Mouse (Mus musculus): ENCODE data around the gene 4933407L21Rik. TPM values are rescaled to one million over a fixed set of nuclear protein-coding genes. Genes with fewer than 3 reads are reported as not detected.

The 4933407L21Rik gene
- polyA plus RNA-seq, 1 experiment from 2014 or later = 0.13 TPM

- Histone ChIP-seq H3K4me3 (ENCODE audit: low read depth, low read length) (no peak overlapping the region), H3K4me2 (replicated peaks; ENCODE audit: low read depth, low read length) (no peak overlapping the region), H3K36me3 (ENCODE audit: control insufficient read depth, insufficient read depth, low read length) (peaks cover 50% of the 10 kb centered on the region), H3K4me1 (ENCODE audit: control insufficient read depth, insufficient read depth, low read length) (peaks cover 26% of the 10 kb centered on the region), H3K9me3 (ENCODE audit: control insufficient read depth, low read depth, low read length) (no peaks in the 10 kb centered on the region), H3K27ac (ENCODE audit: low read length) (no peak overlapping the region), H3K27me3 (ENCODE audit: control insufficient read depth, insufficient read depth, low read length) (no peaks in the 10 kb centered on the region), H3K9ac (replicated peaks; ENCODE audit: low read depth, low read length) (no peak overlapping the region)
- ATAC-seq (ENCODE audit: insufficient number of reproducible peaks, insufficient read depth, low FRiP score, low read depth) = no peak
- WGBS = 89% methylated on average over 12 of the region's 12 CpGs
Observed at GRCm38 (mm10) chr1:85906892-85907291, 21.4 kb upstream of the 4933407L21Rik start.

- peaks cover 39% of the 10 kb centered on the region for H3K36me3 ChIP-seq (ENCODE audit: control insufficient read depth, insufficient read depth, low read length)
Observed at GRCm38 (mm10) chr1:85908754-85909590, 19.3 kb upstream of the 4933407L21Rik start.

GRCm38 (mm10) chr1:85913078-85913755 is 15.1 kb upstream of the 4933407L21Rik start:
- WGBS = 84% methylated on average over 7 of the region's 7 CpGs
- peaks cover 10% of the 10 kb centered on the region for H3K4me1 ChIP-seq (ENCODE audit: control insufficient read depth, insufficient read depth, low read length)
- peaks cover under 1% of the 10 kb centered on the region; the same call in 1 of the 2 replicates for H3K36me3 ChIP-seq (ENCODE audit: control insufficient read depth, insufficient read depth, low read length)
- H3K9me3 ChIP-seq (ENCODE audit: control insufficient read depth, low read depth, low read length) = no peaks in the 10 kb centered on the region
- H3K4me3 ChIP-seq (ENCODE audit: low read depth, low read length) = no peak overlapping the region
- no peak overlapping the region for H3K4me2 ChIP-seq (replicated peaks; ENCODE audit: low read depth, low read length)
- ATAC-seq (ENCODE audit: insufficient number of reproducible peaks, insufficient read depth, low FRiP score, low read depth) = no peak
- no peaks in the 10 kb centered on the region for H3K27me3 ChIP-seq (ENCODE audit: control insufficient read depth, insufficient read depth, low read length)
- H3K27ac ChIP-seq (ENCODE audit: low read length) = no peak overlapping the region
- no peak overlapping the region for H3K9ac ChIP-seq (replicated peaks; ENCODE audit: low read depth, low read length)

More at GRCm38 (mm10) chr1:85908754-85909590, 19.3 kb upstream of the 4933407L21Rik start:
- Histone ChIP-seq H3K4me1 (ENCODE audit: control insufficient read depth, insufficient read depth, low read length) (peaks cover 16% of the 10 kb centered on the region), H3K4me3 (ENCODE audit: low read depth, low read length) (no peak overlapping the region), H3K9me3 (ENCODE audit: control insufficient read depth, low read depth, low read length) (no peaks in the 10 kb centered on the region), H3K27me3 (ENCODE audit: control insufficient read depth, insufficient read depth, low read length) (no peaks in the 10 kb centered on the region), H3K9ac (replicated peaks; ENCODE audit: low read depth, low read length) (no peak overlapping the region), H3K27ac (ENCODE audit: low read length) (peak overlapping the region; percentile 55), H3K4me2 (replicated peaks; ENCODE audit: low read depth, low read length) (no peak overlapping the region)
- 22% methylated on average over 13 of the region's 13 CpGs for WGBS
- ATAC-seq (ENCODE audit: insufficient number of reproducible peaks, insufficient read depth, low FRiP score, low read depth) = peak; percentile 90

GRCm38 (mm10) chr1:85915890-85916289 is 12.4 kb upstream of the 4933407L21Rik start:
- Histone ChIP-seq H3K27ac (ENCODE audit: low read length) (no peak overlapping the region), H3K9me3 (ENCODE audit: control insufficient read depth, low read depth, low read length) (no peaks in the 10 kb centered on the region), H3K27me3 (ENCODE audit: control insufficient read depth, insufficient read depth, low read length) (no peaks in the 10 kb centered on the region), H3K4me1 (ENCODE audit: control insufficient read depth, insufficient read depth, low read length) (no peaks in the 10 kb centered on the region), H3K4me2 (replicated peaks; ENCODE audit: low read depth, low read length) (no peak overlapping the region), H3K9ac (replicated peaks; ENCODE audit: low read depth, low read length) (no peak overlapping the region), H3K4me3 (ENCODE audit: low read depth, low read length) (no peak overlapping the region), H3K36me3 (ENCODE audit: control insufficient read depth, insufficient read depth, low read length) (no peaks in the 10 kb centered on the region)
- ATAC-seq (ENCODE audit: insufficient number of reproducible peaks, insufficient read depth, low FRiP score, low read depth) = no peak

DNA sequence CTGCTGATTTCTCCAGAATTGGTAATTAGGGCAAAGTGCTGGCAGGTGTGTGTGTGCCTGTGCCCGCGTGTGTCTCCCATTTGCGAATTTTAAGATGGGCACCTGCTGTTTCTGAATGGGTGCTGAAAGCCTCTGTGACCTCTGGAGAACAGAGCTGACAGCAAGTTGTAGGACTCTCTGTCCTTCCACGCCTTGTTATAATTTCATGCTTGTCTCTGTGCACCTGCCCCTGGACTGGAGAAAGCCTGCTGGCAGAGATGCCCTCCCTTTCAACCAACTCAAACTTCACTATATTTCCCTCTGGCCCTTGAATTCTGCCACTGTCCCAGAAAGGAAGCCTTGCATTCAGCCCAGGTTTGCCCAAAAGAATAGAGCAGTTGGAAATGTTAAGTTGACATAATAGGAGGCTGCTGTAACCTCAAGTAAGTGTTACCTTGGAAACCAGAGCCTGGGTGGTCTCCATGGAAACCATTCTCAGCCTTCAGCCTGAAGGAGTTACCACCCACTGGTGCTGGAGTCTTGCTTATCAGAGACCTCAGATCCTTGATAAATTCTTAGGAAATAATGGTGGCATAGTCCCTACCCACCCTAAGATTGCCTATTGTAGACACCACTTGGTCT is 11.3 kb upstream of the 4933407L21Rik start:
- 63% methylated on average over 4 of the region's 4 CpGs for WGBS
- Histone ChIP-seq H3K36me3 (ENCODE audit: control insufficient read depth, insufficient read depth, low read length) (no peaks in the 10 kb centered on the region), H3K9me3 (ENCODE audit: control insufficient read depth, low read depth, low read length) (no peaks in the 10 kb centered on the region), H3K4me3 (ENCODE audit: low read depth, low read length) (no peak overlapping the region), H3K4me2 (replicated peaks; ENCODE audit: low read depth, low read length) (no peak overlapping the region), H3K4me1 (ENCODE audit: control insufficient read depth, insufficient read depth, low read length) (no peaks in the 10 kb centered on the region), H3K27ac (ENCODE audit: low read length) (no peak overlapping the region), H3K27me3 (ENCODE audit: control insufficient read depth, insufficient read depth, low read length) (no peaks in the 10 kb centered on the region), H3K9ac (replicated peaks; ENCODE audit: low read depth, low read length) (no peak overlapping the region)
- no peak for ATAC-seq (ENCODE audit: insufficient number of reproducible peaks, insufficient read depth, low FRiP score, low read depth)

DNA sequence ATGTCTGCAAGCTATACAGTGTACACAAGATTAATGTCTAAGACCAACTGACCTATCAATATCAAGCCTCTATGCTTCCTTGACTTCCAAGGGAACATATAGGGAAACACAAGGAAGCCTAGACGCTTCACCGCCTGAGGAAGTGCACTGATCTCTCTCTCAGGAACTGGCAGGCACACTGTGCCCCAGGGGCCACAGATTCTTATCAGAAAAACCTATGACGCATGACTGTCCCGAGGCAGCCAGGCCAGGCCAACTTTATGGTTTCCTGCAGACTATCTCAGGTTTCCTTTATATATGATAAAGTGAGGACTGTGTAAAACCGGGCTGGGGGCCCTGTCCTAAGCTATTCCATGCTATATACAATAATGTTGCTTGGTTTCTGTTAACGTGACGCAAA is 8.7 kb upstream of the 4933407L21Rik start:
- no peak overlapping the region for H3K9ac ChIP-seq (replicated peaks; ENCODE audit: low read depth, low read length)

DNA sequence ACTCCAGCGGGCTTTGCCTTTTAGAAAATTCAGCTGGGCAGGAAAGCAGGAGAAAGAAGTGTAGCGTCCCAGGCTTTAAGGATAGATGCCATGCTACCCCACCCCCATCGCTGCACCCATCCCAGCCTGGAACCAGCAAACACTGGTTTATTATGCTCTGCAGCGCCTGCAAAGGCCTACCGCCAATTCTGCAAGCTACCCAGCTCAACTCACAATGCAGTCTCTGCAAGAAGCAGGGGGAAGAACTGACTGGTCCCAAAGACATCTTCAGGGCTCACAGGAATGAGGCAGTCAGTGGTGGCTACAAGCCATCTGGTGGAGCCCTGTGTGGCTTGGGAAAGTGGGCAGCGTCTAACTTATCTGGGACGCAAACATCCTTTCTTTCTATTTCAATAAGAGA is 6.6 kb upstream of the 4933407L21Rik start:
- Histone ChIP-seq H3K4me2 (replicated peaks; ENCODE audit: low read depth, low read length) (no peak overlapping the region), H3K4me1 (ENCODE audit: control insufficient read depth, insufficient read depth, low read length) (no peaks in the 10 kb centered on the region), H3K36me3 (ENCODE audit: control insufficient read depth, insufficient read depth, low read length) (no peaks in the 10 kb centered on the region), H3K27ac (ENCODE audit: low read length) (no peak overlapping the region), H3K9me3 (ENCODE audit: control insufficient read depth, low read depth, low read length) (no peaks in the 10 kb centered on the region), H3K4me3 (ENCODE audit: low read depth, low read length) (no peak overlapping the region), H3K9ac (replicated peaks; ENCODE audit: low read depth, low read length) (no peak overlapping the region), H3K27me3 (ENCODE audit: control insufficient read depth, insufficient read depth, low read length) (no peaks in the 10 kb centered on the region)
- WGBS = 84% methylated on average over 7 of the region's 7 CpGs
- no peak for ATAC-seq (ENCODE audit: insufficient number of reproducible peaks, insufficient read depth, low FRiP score, low read depth)

More for the DNA sequence above, 8.7 kb upstream of the 4933407L21Rik start:
- no peaks in the 10 kb centered on the region for H3K4me1 ChIP-seq (ENCODE audit: control insufficient read depth, insufficient read depth, low read length)
- H3K36me3 ChIP-seq (ENCODE audit: control insufficient read depth, insufficient read depth, low read length) = no peaks in the 10 kb centered on the region
- 75% methylated on average over 7 of the region's 7 CpGs for WGBS
- H3K27ac ChIP-seq (ENCODE audit: low read length) = no peak overlapping the region
- H3K4me2 ChIP-seq (replicated peaks; ENCODE audit: low read depth, low read length) = no peak overlapping the region
- ATAC-seq (ENCODE audit: insufficient number of reproducible peaks, insufficient read depth, low FRiP score, low read depth) = no peak
- no peaks in the 10 kb centered on the region for H3K27me3 ChIP-seq (ENCODE audit: control insufficient read depth, insufficient read depth, low read length)
- H3K9me3 ChIP-seq (ENCODE audit: control insufficient read depth, low read depth, low read length) = no peaks in the 10 kb centered on the region
- no peak overlapping the region for H3K4me3 ChIP-seq (ENCODE audit: low read depth, low read length)

DNA sequence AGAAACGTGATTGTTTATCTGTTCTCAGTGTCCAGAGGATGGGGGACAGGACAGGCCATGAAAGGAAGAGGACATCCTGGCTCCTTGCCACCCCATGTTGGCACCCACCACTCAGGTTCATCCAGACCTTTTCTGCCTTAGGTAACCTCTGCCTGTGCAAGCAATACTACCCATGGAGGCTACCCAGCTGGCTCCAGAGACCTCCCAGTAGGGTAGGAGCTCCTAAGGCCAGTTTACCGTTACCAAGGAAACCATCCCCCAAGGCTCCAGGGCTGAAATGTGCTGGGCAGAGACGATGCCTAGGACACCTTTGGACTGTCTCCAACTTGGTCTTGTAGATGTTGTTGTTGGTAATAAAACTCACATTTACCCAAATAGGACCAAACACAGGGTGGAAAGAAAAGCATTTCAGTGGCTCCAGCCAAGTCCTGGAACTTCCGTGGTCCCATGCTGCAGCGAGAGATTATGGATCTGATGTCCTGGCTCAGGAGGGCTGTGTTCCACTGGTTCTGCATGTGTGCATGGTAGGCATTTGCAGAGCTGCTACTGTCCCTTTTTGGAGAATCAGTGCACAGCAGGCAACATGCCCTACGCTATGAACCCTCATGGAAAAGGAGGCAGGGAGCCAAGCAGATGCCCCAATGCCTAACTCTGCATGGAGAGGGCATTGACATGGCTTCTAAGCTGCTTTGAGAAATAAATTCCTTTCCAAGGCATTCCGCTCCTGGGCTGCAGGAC is 6.0 kb upstream of the 4933407L21Rik start:
- H3K27ac ChIP-seq (ENCODE audit: low read length) = no peak overlapping the region
- no peak overlapping the region for H3K9ac ChIP-seq (replicated peaks; ENCODE audit: low read depth, low read length)
- H3K27me3 ChIP-seq (ENCODE audit: control insufficient read depth, insufficient read depth, low read length) = no peaks in the 10 kb centered on the region
- no peaks in the 10 kb centered on the region for H3K36me3 ChIP-seq (ENCODE audit: control insufficient read depth, insufficient read depth, low read length)
- ATAC-seq (ENCODE audit: insufficient number of reproducible peaks, insufficient read depth, low FRiP score, low read depth) = no peak
- no peaks in the 10 kb centered on the region for H3K9me3 ChIP-seq (ENCODE audit: control insufficient read depth, low read depth, low read length)
- 67% methylated on average over 7 of the region's 7 CpGs for WGBS
- no peak overlapping the region for H3K4me3 ChIP-seq (ENCODE audit: low read depth, low read length)
- no peaks in the 10 kb centered on the region for H3K4me1 ChIP-seq (ENCODE audit: control insufficient read depth, insufficient read depth, low read length)
- H3K4me2 ChIP-seq (replicated peaks; ENCODE audit: low read depth, low read length) = no peak overlapping the region
